Mouse (Mus musculus) testis, adult 2 months (tissue): ENCODE measurements at regions not wholly inside any gene's neighbourhood (a gene's known extent, or its start where the extent isn't known, plus 50 kb on each side); places are given as distances from the start of the nearest gene placed in this dataset.
"Not testable (repeated sequence)": the region's sequence is repeated elsewhere in the genome, so short reads cannot be mapped to it uniquely, and the experiment has no call there.

ENCODE experiments used
- H3K27ac ChIP-seq: fragments of 200-500 bp; 2 replicates; pipeline ENCODE4 v1.5.1; 2012; ENCODE audit warnings: low read depth, low read length; ENCODE audit not compliant: control insufficient read depth, insufficient read depth
- H3K27me3 ChIP-seq: fragments of 200-500 bp; 2 replicates; pipeline ENCODE4 v1.6.1; 2012; ENCODE audit warnings: mild to moderate bottlenecking, low read length, moderate library complexity; ENCODE audit not compliant: control insufficient read depth, insufficient read depth
- H3K36me3 ChIP-seq: fragments of 200-500 bp; 2 replicates; pipeline ENCODE4 v1.6.1; 2012; ENCODE audit warnings: mild to moderate bottlenecking, low read length; ENCODE audit not compliant: control insufficient read depth, insufficient read depth
- H3K4me1 ChIP-seq: fragments of 200-500 bp; 2 replicates; pipeline ENCODE4 v1.6.1; 2012; ENCODE audit warnings: low read length; ENCODE audit not compliant: control insufficient read depth, insufficient read depth
- H3K4me3 ChIP-seq: fragments of 200-500 bp; 2 replicates; pipeline ENCODE4 v1.5.1; 2012; ENCODE audit warnings: low read depth, mild to moderate bottlenecking, low read length, moderate library complexity, mixed read lengths; ENCODE audit not compliant: control insufficient read depth
- CTCF ChIP-seq: fragments of 200-500 bp; IDR thresholded peaks from 2 replicates; pipeline ENCODE4 v1.5.1; 2012; ENCODE audit warnings: low read depth, mild to moderate bottlenecking, inconsistent platforms, low read length, moderate library complexity; ENCODE audit not compliant: control insufficient read depth, insufficient read depth, insufficient replicate concordance
- POLR2A ChIP-seq: fragments of 200-500 bp; IDR thresholded peaks from 2 replicates; pipeline ENCODE4 v1.6.1; 2012; ENCODE audit warnings: low read depth, mild to moderate bottlenecking, inconsistent platforms, low read length, moderate library complexity; ENCODE audit not compliant: control insufficient read depth

DNA sequence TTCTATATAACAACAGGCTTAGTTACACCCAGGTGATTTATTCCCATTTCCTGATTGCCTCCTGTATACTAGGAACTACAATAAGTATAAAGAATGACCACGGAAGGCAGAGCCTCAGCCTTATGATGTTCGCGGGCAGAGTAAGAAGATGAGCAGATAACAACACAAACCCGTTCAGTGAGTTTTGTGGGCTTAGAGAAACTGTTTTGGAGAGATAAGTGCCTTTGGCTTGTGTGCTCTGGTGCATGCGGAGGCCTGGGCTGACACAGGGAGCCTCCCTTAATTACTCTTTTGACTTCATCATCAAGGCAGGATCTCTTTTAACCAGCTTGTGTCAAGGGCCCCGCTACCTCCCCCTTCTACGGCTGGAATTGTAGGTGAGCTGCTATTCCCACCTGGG is 139.3 kb upstream of the Ttc29 start:
- Histone ChIP-seq H3K4me1 (no peaks in the 10 kb centered on the region), H3K4me3 (no peak overlapping the region), H3K27ac (no peak overlapping the region), H3K27me3 (no peaks in the 10 kb centered on the region), H3K36me3 (no peaks in the 10 kb centered on the region)
- no peak for TF ChIP-seq POLR2A
- TF ChIP-seq CTCF = no peak

GRCm38 (mm10) chr8:78077122-78077521 is 136.0 kb upstream of the Ttc29 start:
- Histone ChIP-seq H3K27me3 (no peaks in the 10 kb centered on the region), H3K4me1 (no peaks in the 10 kb centered on the region), H3K36me3 (no peaks in the 10 kb centered on the region), H3K27ac (no peak overlapping the region), H3K4me3 (no peak overlapping the region)
- TF ChIP-seq CTCF (no peak), POLR2A (no peak)

- not testable (repeated sequence) for H3K27ac ChIP-seq, H3K27me3 ChIP-seq, H3K4me3 ChIP-seq
Measured at GRCm38 (mm10) chr8:78081395-78081794, 131.7 kb upstream of the Ttc29 start.

GRCm38 (mm10) chr8:78083012-78083411 is 130.1 kb upstream of the Ttc29 start:
- H3K27ac ChIP-seq = no peak overlapping the region
- H3K27me3 ChIP-seq = no peaks in the 10 kb centered on the region
- H3K36me3 ChIP-seq = no peaks in the 10 kb centered on the region
- TF ChIP-seq POLR2A (no peak), CTCF (no peak)
- no peaks in the 10 kb centered on the region for H3K4me1 ChIP-seq
- no peak overlapping the region for H3K4me3 ChIP-seq

More at GRCm38 (mm10) chr8:78081395-78081794, 131.7 kb upstream of the Ttc29 start:
- not testable (repeated sequence) for H3K36me3 ChIP-seq, H3K4me1 ChIP-seq

DNA sequence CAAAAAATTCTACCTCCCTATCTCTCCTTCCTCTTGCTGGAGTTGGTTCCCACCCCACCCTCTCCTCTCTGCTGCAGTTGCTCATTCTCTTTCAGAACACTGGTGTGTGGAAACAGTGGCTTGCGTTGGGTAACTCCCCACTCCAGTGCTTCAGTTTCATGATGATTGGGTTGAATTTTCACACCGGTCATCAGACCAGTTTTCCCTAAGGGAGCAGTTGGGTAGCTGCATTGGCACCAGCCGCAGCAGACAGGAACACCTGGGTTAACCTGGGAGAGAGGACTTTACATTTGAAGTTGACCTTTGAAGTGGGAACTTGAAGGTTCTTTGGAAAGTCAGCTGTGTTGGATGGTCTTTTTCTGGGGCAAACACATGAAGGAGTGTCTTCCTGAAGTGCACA is 126.7 kb upstream of the Ttc29 start:
- H3K27ac ChIP-seq = no peak overlapping the region
- H3K4me3 ChIP-seq = no peak overlapping the region
- no peaks in the 10 kb centered on the region for H3K4me1 ChIP-seq
- TF ChIP-seq POLR2A = no peak
- TF ChIP-seq CTCF = no peak
- H3K36me3 ChIP-seq = no peaks in the 10 kb centered on the region
- no peaks in the 10 kb centered on the region for H3K27me3 ChIP-seq

DNA sequence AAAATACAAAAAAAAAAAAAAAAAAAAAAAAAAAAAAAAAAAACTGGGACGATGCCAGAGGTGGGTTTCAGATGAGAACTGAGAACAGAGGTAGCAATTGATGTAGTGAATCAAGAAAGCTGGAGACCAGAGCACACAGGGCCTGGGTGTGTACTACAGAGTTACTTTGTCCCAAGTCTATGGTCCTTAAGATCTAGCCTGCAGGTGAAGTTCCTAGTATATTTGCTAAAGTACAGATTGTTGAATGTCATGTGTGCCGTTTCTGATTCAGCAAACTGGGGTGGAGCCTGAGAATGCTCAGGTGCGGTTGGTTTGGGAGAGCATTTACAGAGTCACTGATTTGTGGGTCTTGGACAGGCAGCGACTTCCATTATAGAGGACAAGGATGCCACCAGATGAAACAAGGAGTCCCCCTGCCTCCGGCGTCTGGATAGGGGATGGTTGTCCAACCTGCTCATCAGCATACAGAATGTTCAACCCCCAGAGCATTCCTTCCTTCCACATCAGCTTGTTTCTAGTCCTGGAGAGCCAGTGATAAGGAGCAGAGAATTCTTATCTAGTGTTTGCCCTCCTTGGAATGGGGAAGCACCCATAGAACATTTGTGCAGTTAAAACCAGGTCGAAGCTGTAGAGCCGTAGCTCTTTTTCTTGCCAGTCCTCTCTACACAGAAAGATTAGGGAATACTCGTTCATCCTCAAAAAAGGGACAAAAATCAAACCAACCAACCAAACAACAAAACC is 122.5 kb upstream of the Ttc29 start:
- Histone ChIP-seq H3K4me3 (no peak overlapping the region), H3K36me3 (no peaks in the 10 kb centered on the region), H3K4me1 (no peaks in the 10 kb centered on the region), H3K27ac (no peak overlapping the region), H3K27me3 (no peaks in the 10 kb centered on the region)
- no peak for TF ChIP-seq CTCF

- peaks cover 2% of the 10 kb centered on the region; the same call in 1 of the 2 replicates for H3K4me1 ChIP-seq
- TF ChIP-seq POLR2A = no peak
- H3K36me3 ChIP-seq = no peaks in the 10 kb centered on the region
- no peaks in the 10 kb centered on the region for H3K27me3 ChIP-seq
- H3K4me3 ChIP-seq = no peak overlapping the region
- H3K27ac ChIP-seq = no peak overlapping the region
Measured at GRCm38 (mm10) chr8:78096383-78096782, 116.7 kb upstream of the Ttc29 start.

- Histone ChIP-seq H3K4me3 (no peak overlapping the region), H3K4me1 (peaks cover 2% of the 10 kb centered on the region; the same call in 1 of the 2 replicates)
- TF ChIP-seq POLR2A (no peak), CTCF (no peak)
Measured at GRCm38 (mm10) chr8:78098191-78098745, 114.8 kb upstream of the Ttc29 start.

More at GRCm38 (mm10) chr8:78098191-78098745, 114.8 kb upstream of the Ttc29 start:
- Histone ChIP-seq H3K27me3 (no peaks in the 10 kb centered on the region), H3K27ac (no peak overlapping the region), H3K36me3 (no peaks in the 10 kb centered on the region)
